Mouse (Mus musculus): ENCODE results near the gene Itgb1bp1.
A peak's percentile ranks its signal among the peaks of the same experiment; 100 is the strongest.

DNA sequence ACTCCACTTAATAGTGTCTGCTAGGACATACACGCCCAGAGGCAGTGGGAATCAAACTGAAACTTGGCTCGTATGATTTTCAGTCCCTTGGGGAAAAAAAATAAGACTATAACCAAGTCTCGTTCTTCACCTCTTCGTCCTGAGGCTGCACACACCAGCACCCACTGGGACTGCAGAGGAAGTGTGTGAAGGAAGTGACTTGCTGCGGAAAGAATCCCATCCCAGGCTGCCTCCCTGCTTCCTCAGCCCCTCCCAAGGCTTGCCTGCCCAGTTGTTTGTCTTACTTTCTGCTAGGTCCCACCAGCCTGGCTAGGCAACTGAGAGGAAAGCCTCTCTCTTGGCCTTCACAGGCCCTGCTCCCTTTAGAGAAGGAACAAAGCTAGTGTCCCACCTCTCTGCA, 21.8 kb downstream of the Itgb1bp1 start:
- TF ChIP-seq CTCF (IDR thresholded peaks at IDR 0.05; ENCODE audit: low read depth) (no peak), EP300 (IDR thresholded peaks at IDR 0.05; ENCODE audit: low read depth) (peak; percentile 80; the same call in 1 of the 2 replicates)

All from heart, postnatal 0 days (tissue).